24 mouse cellular contexts compared by ENCODE assay signal in the genomic region with DNA sequence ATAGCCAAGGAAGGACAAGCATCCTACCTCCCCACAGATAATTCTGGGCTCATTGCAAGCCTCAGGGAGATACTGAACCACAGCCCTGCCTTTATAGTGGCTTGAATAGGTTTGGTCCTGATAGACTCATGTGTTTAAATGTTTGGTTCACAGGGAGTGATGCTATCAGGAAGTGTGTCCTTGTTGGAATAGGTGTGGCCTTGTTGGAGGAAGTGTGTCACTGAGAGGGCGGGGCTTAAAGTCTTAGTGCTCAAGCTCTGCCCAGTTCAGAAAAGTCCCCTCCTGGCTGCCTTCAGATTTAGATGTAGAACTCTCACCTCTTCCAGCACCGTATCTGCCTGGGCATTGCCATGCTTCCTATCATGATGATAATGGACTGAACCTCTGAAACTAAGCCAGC. TPM values are rescaled to one million over a fixed set of nuclear protein-coding genes. Genes with fewer than 3 reads are reported as not detected.
DNase-seq lines count a peak whose midpoint lies in the region; ATAC-seq and TF ChIP-seq lines count a peak whose summit lies in the region.
"Had no signal": no experiment of that assay in that cellular context is flagged by ENCODE, and none has a peak within 500 bp of the region (broad histone marks: within the 10 kb centered on the region; RNA-seq: fewer than 3 reads in every experiment).

No protein-coding gene starts in this region.

- no peak for TF ChIP-seq CTCF in lung, postnatal 0 days (IDR thresholded peaks at IDR 0.05)

- no peak overlapping the region for H3K4me2 ChIP-seq in lung, postnatal 0 days (replicated peaks; ENCODE audit: low read depth, low read length)
- H3K4me2 ChIP-seq in intestine, embryonic 16.5 days (ENCODE audit: low read depth, low read length): no peak overlapping the region
- no peak overlapping the region for H3K4me2 ChIP-seq in hindbrain, embryonic 12.5 days (replicated peaks)
- no peak overlapping the region for H3K4me2 ChIP-seq in hindbrain, embryonic 11.5 days (replicated peaks; ENCODE audit: low read depth, low read length)
- H3K4me2 ChIP-seq: embryonic facial prominence, embryonic 13.5 days; forebrain, embryonic 12.5 days; hindbrain, embryonic 15.5 days had no signal

- no peaks in the 10 kb centered on the region for H3K9me3 ChIP-seq in lung, postnatal 0 days (ENCODE audit: low read length)
- H3K9me3 ChIP-seq in intestine, embryonic 16.5 days (ENCODE audit: control insufficient read depth, low read length): no peaks in the 10 kb centered on the region
- 0 out of 2 replicates have a peak, but pooled peaks cover 4% of the 10 kb centered on the region for H3K9me3 ChIP-seq in hindbrain, embryonic 12.5 days (replicated peaks)
- no peaks in the 10 kb centered on the region for H3K9me3 ChIP-seq in hindbrain, embryonic 11.5 days (ENCODE audit: control insufficient read depth, low read length)
- H3K9me3 ChIP-seq: embryonic facial prominence, embryonic 13.5 days; forebrain, embryonic 12.5 days; heart, embryonic 10.5 days; hindbrain, embryonic 15.5 days had no signal

- ATAC-seq in lung, postnatal 0 days: no peak; the same call in 1 of the 2 replicates
- peak; percentile 25; the same call in 1 of the 2 replicates for ATAC-seq in intestine, embryonic 16.5 days
- ATAC-seq in megakaryocyte-erythroid progenitor cell, adult 5-6 weeks (replicated peaks; ENCODE audit: low FRiP score, low TSS enrichment, poor library complexity, severe bottlenecking): peak; percentile 16; the same call in 1 of the 2 replicates
- no peak for ATAC-seq in hindbrain, embryonic 12.5 days (ENCODE audit: low FRiP score)
- no peak for ATAC-seq in hindbrain, embryonic 11.5 days (ENCODE audit: low FRiP score)
- ATAC-seq: activated CD4-positive, CD25-positive, alpha-beta regulatory T cell, adult 4 months; forebrain, embryonic 16.5 days; inflammation-experienced regulatory T-cells, adult 6 months; Patski had no signal

- H3K4me3 ChIP-seq in lung, postnatal 0 days (ENCODE audit: low read depth, low read length): no peak overlapping the region
- no peak overlapping the region for H3K4me3 ChIP-seq in intestine, embryonic 16.5 days (ENCODE audit: low read length)
- H3K4me3 ChIP-seq in hindbrain, embryonic 12.5 days: no peak overlapping the region
- H3K4me3 ChIP-seq in hindbrain, embryonic 11.5 days (ENCODE audit: low read depth, low read length): no peak overlapping the region
- H3K4me3 ChIP-seq: embryonic facial prominence, embryonic 13.5 days; forebrain, embryonic 12.5 days; heart, embryonic 10.5 days; hindbrain, embryonic 15.5 days had no signal

- H3K27me3 ChIP-seq in lung, postnatal 0 days (replicated peaks; ENCODE audit: insufficient read depth, low read length): no peaks in the 10 kb centered on the region
- H3K27me3 ChIP-seq in intestine, embryonic 16.5 days (replicated peaks; ENCODE audit: control insufficient read depth, insufficient read depth, low read length): no peaks in the 10 kb centered on the region
- no peaks in the 10 kb centered on the region for H3K27me3 ChIP-seq in hindbrain, embryonic 12.5 days
- H3K27me3 ChIP-seq in hindbrain, embryonic 11.5 days (ENCODE audit: control insufficient read depth, insufficient read depth, low read length): no peaks in the 10 kb centered on the region
- H3K27me3 ChIP-seq: CH12.LX; embryonic facial prominence, embryonic 13.5 days; forebrain, embryonic 12.5 days; hindbrain, embryonic 15.5 days; Patski had no signal

- no peak overlapping the region for H3K27ac ChIP-seq in lung, postnatal 0 days (ENCODE audit: low read length)
- peak overlapping the region; percentile 69 for H3K27ac ChIP-seq in intestine, embryonic 16.5 days (ENCODE audit: low read length)
- no peak overlapping the region for H3K27ac ChIP-seq in hindbrain, embryonic 12.5 days
- no peak overlapping the region for H3K27ac ChIP-seq in hindbrain, embryonic 11.5 days (ENCODE audit: low read depth, low read length)
- H3K27ac ChIP-seq: embryonic facial prominence, embryonic 13.5 days; forebrain, embryonic 12.5 days; heart, embryonic 10.5 days; hindbrain, embryonic 15.5 days had no signal

- H3K9ac ChIP-seq in lung, postnatal 0 days (replicated peaks; ENCODE audit: low read depth): no peak overlapping the region
- no peak overlapping the region for H3K9ac ChIP-seq in intestine, embryonic 16.5 days (ENCODE audit: low read depth, low read length)
- H3K9ac ChIP-seq in hindbrain, embryonic 12.5 days: no peak overlapping the region
- H3K9ac ChIP-seq in hindbrain, embryonic 11.5 days (ENCODE audit: low read depth, low read length): no peak overlapping the region
- H3K9ac ChIP-seq: embryonic facial prominence, embryonic 13.5 days; forebrain, embryonic 12.5 days; hindbrain, embryonic 15.5 days had no signal

- H3K4me1 ChIP-seq in lung, postnatal 0 days (ENCODE audit: insufficient read depth, low read depth, low read length): no peaks in the 10 kb centered on the region
- no peaks in the 10 kb centered on the region; the same call in 1 of the 2 replicates for H3K4me1 ChIP-seq in intestine, embryonic 16.5 days (ENCODE audit: control insufficient read depth, insufficient read depth, low read length)
- H3K4me1 ChIP-seq in hindbrain, embryonic 12.5 days: no peaks in the 10 kb centered on the region
- H3K4me1 ChIP-seq in hindbrain, embryonic 11.5 days (replicated peaks; ENCODE audit: control insufficient read depth, insufficient read depth, low read length): no peaks in the 10 kb centered on the region
- H3K4me1 ChIP-seq: embryonic facial prominence, embryonic 13.5 days; forebrain, embryonic 12.5 days had no signal

- WGBS in lung, postnatal 0 days: 89% methylated on average over 2 of the region's 2 CpGs
- 90% methylated on average over 2 of the region's 2 CpGs for WGBS in intestine, embryonic 16.5 days
- WGBS in hindbrain, embryonic 12.5 days: 94% methylated on average over 2 of the region's 2 CpGs
- 88% methylated on average over 2 of the region's 2 CpGs for WGBS in hindbrain, embryonic 11.5 days

- intact Hi-C loops in gastrocnemius, postnatal 14 days (cut with DNase I; ENCODE audit: low total_unique reads): no loop called here

- peak; percentile 30 for DNase-seq in lung, postnatal 0 days (ENCODE audit: low spot score)
- DNase-seq in lung, postnatal 25 days (ENCODE audit: low spot score): no peak
- no peak for DNase-seq in adrenal gland, postnatal 10 days
- DNase-seq in gastrocnemius, postnatal 14 days: no peak
- no peak for DNase-seq in hindbrain, embryonic 11.5 days (ENCODE audit: low spot score)
- DNase-seq: adrenal gland, postnatal 25 days; cerebellum, adult 18-20 months; cerebellum, postnatal 14 days; gastrocnemius, postnatal 36 days; heart, adult 18-20 months; heart, postnatal 10 days; heart, postnatal 4 days had no signal

- no peak for TF ChIP-seq EP300 in lung, postnatal 0 days (IDR thresholded peaks at IDR 0.05)

- H3K36me3 ChIP-seq in lung, postnatal 0 days (ENCODE audit: insufficient read depth, low read length): no peaks in the 10 kb centered on the region
- H3K36me3 ChIP-seq in intestine, embryonic 16.5 days (ENCODE audit: control insufficient read depth, insufficient read depth, low read length): no peaks in the 10 kb centered on the region
- no peaks in the 10 kb centered on the region for H3K36me3 ChIP-seq in hindbrain, embryonic 12.5 days
- no peaks in the 10 kb centered on the region for H3K36me3 ChIP-seq in hindbrain, embryonic 11.5 days (ENCODE audit: control insufficient read depth, insufficient read depth, low read length)
- H3K36me3 ChIP-seq: embryonic facial prominence, embryonic 13.5 days; forebrain, embryonic 12.5 days; heart, embryonic 10.5 days; hindbrain, embryonic 15.5 days had no signal

RNA-seq across cellular contexts. Expression of a gene that starts 52.7 kb away (rescaled TPM):
- polyA plus RNA-seq in lung, postnatal 0 days (2015; fragmentation: Nextera tagmentation; extraction: Ambion mirVana): 27.6 and 38.3 TPM in 2 replicates
- 23.7 and 27.2 TPM in 2 replicates for polyA plus RNA-seq in intestine, embryonic 16.5 days (2015; fragmentation: Nextera tagmentation; extraction: Ambion mirVana)
- 0.84 TPM in 1 of 2 replicates, not detected in the other for total RNA-seq in megakaryocyte-erythroid progenitor cell, adult 5-6 weeks (2014; fragmentation: Nextera tagmentation)
- not detected in 2 replicates for total RNA-seq in megakaryocyte-erythroid progenitor cell, adult 5-6 weeks (2017)
- total RNA-seq in adrenal gland, postnatal 10 days (2021): 10 to 100 TPM; 42.4 to 43.9 TPM
- 8.1 and 8.8 TPM in 2 replicates for polyA plus RNA-seq in hindbrain, embryonic 12.5 days (2016; fragmentation: Nextera tagmentation; extraction: Ambion mirVana)
- 1 to 10 TPM; 8.3 to 9.5 TPM for total RNA-seq in gastrocnemius, postnatal 14 days (2021)
- 6.7 and 8.4 TPM in 2 replicates for polyA plus RNA-seq in hindbrain, embryonic 11.5 days (2014; fragmentation: Nextera tagmentation; extraction: Ambion mirVana)

Comparison
In these comparisons a context has a peak if more than half of its experiments do, and no peak if none do; other contexts are left out.
1. ATAC-seq: peak in intestine, embryonic 16.5 days (single experiment) and megakaryocyte-erythroid progenitor cell, adult 5-6 weeks (single experiment); none in lung, postnatal 0 days (single experiment), hindbrain, embryonic 12.5 days (single experiment) and hindbrain, embryonic 11.5 days (single experiment).